Mouse (Mus musculus) hematopoietic multipotent progenitor cell, adult 10-12 weeks (in vitro differentiated cells): ENCODE data around the gene Pex12. TPM values are rescaled to one million over a fixed set of nuclear protein-coding genes. Genes with fewer than 3 reads are reported as not detected.

Source experiments
- polyA plus RNA-seq: library from polyadenylated mRNA; stranded (reverse); fragments of >175 nt; gene quantifications from 2 replicates; pipeline ENCODE4 v1.2.3, GENCODE M21; 2012; ENCODE audit warnings: low replicate concordance

Pex12 gene
- 4.2 and 9.9 TPM in 2 replicates for polyA plus RNA-seq

DNA sequence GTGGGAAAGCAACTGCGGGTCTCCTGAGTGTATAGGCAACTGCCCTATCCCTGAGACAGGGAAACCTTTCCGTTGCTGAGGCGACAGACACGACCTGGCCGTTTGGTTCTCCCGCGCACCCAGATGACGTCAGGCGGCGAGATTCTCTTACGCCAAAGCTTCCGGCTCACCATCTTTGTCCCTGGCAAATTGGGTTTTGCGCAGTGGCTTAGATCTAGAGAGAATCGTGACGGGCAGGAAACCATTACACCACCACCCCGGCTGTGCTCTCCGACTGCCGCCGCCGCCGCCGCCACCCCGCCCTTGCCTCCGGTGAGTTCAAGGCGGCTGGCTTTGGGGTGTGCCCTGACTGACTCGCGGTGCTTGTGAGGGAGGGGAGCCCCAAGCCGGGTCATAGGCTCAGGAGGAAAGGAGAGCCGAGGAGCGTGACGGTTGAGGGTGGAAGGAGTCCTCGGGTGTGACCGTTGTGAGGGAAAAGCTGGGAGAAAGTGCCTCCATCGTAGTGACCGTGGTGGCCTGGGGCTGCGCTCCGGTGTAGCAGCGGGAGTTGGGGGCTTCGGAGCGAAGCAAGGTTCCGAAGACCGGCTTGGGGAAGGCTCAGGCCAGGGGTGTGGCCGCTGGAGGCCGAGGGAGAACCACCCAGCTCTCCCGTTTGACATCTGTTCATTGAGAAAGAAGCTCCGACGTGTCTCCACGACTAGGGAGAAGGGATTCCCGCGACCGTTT, at the start of gene Pex12:
Gene Pex12 (minus strand): TSS at position 61 of the 726 bp plus-strand sequence.

DNA sequence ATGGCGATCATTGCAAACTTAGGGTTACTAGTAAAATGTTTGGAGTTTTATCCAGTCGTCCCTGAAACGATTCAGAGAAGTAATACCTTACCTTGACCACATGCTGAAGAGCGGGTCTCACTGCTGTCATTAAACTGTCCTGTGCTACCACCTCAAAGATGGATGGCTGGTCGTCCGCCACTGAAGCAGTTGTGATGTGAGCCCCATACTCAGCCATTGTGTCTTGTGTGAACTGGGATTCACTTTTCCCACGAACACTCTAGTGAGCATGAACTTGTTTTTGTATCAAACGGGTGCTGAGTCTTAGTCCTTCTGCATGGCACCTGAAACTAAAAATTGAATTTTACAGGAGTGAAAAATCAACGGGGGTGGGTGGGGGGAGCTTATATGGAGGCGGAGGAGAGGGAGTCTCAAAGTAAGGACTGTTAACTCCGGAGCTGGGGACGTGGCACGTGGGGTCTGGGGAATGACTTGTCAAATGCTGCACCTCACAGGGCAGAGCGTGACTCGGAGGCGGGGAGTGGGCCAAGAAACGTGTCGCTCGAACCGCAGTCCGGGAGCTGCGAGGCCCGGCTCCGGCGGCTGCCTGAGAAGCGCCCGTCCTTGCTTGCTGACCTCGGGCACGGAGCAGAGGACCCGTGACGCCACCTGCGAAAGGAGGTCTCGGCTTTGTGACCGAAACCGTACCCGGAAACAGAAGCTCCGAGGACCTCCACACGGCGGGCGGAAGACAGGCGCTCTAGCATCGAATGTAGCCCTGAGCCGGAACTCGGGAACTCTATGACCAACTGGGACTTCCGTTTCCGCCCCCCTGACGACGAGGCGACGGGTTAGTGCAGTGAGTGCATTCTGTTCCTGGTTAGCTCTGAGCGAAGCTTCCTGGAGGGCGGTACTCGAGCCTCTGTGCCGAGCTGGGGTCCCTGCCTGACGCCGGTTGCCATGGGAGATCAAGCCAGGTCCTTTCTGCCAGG, 3.9 kb downstream of the Pex12 start, which contains the start of gene Ap2b1:
Gene Ap2b1 (plus strand): TSS at position 800 of the 971 bp plus-strand sequence.

GRCm38 (mm10) chr11:83286566-83286965, 15.8 kb downstream of the Pex12 start, which contains the start of gene Slfn14:
TSS of gene Slfn14 (minus strand) at chr11:83286726.

Other genes starting within 250 kb of the Pex12 start
- gene Slfn2, start 237.5 kb downstream of the Pex12 start, polyA plus RNA-seq = 10.8 and 26.5 TPM in 2 replicates
- 9.3 and 9.7 TPM in 2 replicates for gene Slfn1, start 185.7 kb downstream of the Pex12 start, polyA plus RNA-seq
- 1.4 and 2.3 TPM in 2 replicates for gene Slfn4, start 127.4 kb downstream of the Pex12 start, polyA plus RNA-seq
- 0.18 and 0.36 TPM in 2 replicates for gene Slfn3, start 111.3 kb downstream of the Pex12 start, polyA plus RNA-seq
- 0.05 and 1.3 TPM in 2 replicates for gene Slfn14, start 15.9 kb downstream of the Pex12 start, polyA plus RNA-seq
- 27.6 and 29.1 TPM in 2 replicates for gene Ap2b1, start 3.6 kb downstream of the Pex12 start, polyA plus RNA-seq
- 0.06 and 0.16 TPM in 2 replicates for gene Rasl10b, start 106.6 kb upstream of the Pex12 start, polyA plus RNA-seq
- gene Gas2l2, start 126.9 kb upstream of the Pex12 start, polyA plus RNA-seq = not detected in 2 replicates
- gene 1700020L24Rik, start 135.1 kb upstream of the Pex12 start, polyA plus RNA-seq = 1.3 and 2.4 TPM in 2 replicates
- 1.2 and 2.1 TPM in 2 replicates for gene Mmp28, start 160.5 kb upstream of the Pex12 start, polyA plus RNA-seq
- 112 and 167 TPM in 2 replicates for gene Taf15, start 170.5 kb upstream of the Pex12 start, polyA plus RNA-seq
- 0.16 and 0.21 TPM in 2 replicates for gene Heatr9, start 219.6 kb upstream of the Pex12 start, polyA plus RNA-seq
- gene Ccl5, start 227.9 kb upstream of the Pex12 start, polyA plus RNA-seq = 225 and 372 TPM in 2 replicates